Mouse (Mus musculus): ENCODE measurements around the gene Atp2b2. TPM values are rescaled to one million over a fixed set of nuclear protein-coding genes. Genes with fewer than 3 reads are reported as not detected.

Gene Atp2b2
- total RNA-seq, 4 experiments from 2014 or later = 564 to 646 (median 592) TPM

DNA sequence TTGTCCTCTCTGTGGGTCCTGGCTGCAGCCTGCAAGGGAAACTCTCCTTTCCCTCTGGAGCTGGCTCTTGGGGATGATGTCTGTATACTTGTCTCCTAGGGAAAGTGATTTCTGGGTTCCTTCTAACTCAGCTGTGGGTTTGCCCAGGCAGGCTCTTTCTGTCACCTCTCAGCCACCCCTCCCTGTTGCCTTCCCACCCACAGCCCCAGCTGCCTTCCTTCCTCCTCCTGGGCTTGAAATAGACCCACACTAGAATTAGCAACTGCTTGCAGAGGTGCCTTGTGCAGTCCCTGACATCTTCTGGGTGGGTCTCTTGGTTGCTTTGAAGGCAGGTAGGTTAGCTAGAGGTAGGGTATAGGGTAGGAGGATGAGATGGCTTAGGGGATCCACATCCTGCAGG is 241.2 kb downstream of the Atp2b2 start:
- DNase-seq (ENCODE audit: low spot score in 2 of 2) = peak; percentile 39 to 83

DNA sequence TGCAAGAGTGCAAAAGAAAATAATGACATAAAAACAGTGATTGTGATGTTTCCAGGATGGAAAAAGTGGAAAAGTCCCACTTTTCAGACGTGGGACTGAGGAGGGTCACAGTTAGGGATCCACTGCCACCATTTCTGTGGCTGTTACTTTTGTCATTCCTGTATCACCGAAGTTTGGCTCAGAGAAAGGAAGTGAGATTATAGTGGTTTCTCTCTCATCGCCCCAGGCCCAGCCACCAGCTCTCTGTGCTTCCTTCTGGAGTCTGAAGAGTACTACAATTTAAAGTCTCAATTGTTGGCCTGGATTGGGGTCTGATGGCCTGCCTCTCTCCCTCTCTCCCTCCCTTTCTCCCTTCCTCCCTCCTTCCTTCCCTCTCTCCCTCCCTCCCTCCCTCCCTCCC is 242.5 kb downstream of the Atp2b2 start:
- no peak for DNase-seq (ENCODE audit: low spot score in 2 of 2)

DNA sequence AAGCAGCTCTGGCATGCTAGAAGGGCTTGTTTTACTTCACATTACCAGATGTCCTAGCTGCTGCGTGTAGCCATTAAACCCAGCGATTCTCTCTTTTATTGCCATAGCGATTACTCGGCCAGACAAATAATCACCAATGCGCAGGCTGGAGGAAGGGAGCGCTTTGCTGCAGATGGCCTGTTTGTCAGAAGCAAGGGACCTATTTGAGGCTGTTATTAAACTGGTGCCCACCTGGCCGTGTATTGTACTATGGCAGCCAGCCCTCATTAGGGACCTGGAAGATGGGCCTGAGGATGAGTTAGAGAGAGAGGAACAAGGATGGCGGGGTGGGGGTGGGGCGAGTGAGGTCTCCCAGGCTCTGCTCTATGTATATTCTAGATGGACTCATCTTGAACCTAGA is 243.1 kb downstream of the Atp2b2 start:
- no peak for DNase-seq (ENCODE audit: low spot score in 2 of 2)

DNA sequence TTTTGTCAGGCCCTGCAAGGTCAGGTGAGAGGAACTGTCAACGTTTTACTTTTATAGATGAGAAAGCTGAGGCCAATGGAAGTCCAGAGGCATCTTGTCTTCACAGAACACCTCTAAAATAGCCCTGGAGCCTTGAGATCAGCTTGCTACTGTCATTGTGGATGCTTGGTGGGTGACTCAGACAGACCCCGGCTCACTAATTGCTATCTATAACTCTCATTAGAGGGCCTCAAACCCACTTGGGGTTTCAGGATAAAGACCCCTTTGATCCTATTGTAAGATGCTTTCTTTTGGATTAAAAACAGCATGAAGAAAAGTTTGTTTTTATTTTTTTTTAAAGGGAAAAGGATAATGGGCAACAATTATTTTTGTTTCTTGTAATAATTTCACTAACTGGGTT is 243.5 kb downstream of the Atp2b2 start:
- DNase-seq (ENCODE audit: low spot score in 2 of 2) = no peak

DNA sequence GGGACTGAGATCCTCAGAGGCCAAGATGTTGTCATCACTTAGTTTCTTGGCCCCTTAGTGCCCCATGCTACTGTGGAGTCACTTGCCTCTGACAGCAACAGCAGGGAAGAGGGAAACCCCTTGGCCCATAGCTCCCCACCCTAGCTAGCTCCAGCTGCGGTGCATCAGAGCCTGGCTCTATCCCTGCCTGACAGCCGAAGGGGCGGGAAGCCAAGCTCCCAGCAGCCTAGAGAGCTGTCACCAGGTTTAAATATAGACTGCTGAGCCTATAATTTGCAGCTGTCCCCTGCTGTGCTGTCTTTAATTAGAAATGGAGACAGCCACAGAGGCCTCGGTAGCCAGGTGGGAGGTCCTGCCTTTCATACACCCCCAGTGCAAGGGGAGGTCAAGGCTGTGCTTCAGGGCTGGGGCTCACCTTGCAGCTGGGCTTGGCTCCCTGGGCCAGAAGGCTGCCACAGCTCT is 247.1 kb downstream of the Atp2b2 start:
- peak in 1 of 2 experiments; percentile 59 for DNase-seq (ENCODE audit: low spot score in 2 of 2)

DNA sequence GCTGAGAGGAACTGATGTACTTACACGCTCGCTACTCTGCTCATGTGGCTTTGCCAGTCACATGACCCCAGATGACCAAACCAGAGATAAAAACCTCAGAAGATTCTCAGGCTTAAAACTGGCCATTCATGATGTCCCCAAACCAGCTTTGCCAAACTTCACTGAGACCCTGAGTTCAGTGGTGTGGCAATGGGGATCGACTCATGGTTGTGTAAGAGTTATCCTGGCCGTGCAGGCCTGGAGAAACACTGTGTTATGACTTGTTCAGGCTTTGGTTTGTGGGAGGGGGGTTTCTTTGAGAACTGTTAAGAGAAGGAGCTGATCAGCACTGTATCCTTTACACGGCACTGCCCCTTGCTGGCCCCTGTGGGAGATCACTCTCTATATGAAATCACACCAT is 250.0 kb downstream of the Atp2b2 start:
- no peak for DNase-seq (ENCODE audit: low spot score in 2 of 2)

DNA sequence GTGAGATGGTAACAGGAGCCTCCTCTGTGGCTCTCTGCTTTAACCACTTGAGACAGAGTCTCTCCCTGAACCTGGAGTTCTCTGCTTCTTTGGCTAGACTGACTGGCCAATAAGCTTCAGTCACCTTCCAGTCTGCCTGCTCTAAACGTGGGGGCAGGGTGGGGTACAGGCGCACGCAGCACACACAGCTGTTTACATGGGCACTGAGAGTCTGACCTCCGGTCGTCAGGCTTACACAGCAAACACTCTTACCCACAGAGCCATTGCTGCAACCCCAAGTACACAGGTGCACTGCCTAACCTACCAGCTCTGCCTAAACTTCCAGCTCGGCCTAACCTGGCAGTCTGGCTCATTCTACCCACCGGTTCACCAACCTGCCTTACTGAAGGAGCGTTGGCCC is 251.4 kb downstream of the Atp2b2 start:
- no peak for DNase-seq (ENCODE audit: low spot score in 2 of 2)

DNA sequence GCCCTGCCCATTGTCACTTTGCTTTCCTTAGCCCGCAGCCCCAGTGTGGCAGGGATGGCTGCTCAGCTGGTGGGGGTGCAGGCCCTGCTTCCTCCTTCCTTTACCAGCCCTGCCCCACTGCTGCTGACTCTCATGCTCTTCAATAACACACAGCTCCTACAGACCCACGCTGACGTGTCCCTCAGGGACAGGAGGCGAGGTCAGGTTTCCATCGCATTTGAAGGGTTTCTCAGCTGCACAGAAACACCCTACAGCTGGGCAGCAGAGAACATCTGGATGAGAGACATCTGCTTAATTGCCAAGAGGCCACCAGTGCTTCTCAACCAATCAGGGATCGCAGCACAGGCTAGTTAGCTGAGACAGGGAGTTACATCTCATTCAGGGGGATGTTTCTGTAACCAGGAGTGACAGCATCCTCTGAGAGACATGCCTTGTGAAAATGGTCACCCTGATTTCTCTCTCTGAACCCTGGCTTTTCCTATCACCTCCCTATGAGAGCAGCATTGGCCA is 254.9 kb downstream of the Atp2b2 start:
- DNase-seq (ENCODE audit: low spot score in 2 of 2) = no peak

DNA sequence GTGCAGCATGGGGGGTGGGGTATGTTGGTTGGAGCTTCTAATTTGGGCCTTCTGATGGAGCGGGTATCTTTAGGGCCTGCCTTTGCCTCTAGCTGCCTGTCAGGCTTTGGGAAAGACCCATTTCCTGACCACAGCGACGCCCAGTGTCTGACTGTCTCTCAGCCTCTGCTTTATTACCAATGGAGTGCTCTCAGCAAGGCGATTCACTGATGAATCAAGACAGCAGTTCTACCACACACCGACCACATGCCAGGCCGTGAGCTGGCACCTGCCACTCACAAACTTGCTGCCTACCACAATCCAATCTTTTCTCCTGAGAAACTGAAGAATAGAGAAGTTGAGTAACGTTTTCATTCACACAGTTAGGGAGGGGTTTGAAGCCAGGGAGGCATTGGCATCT is 256.8 kb downstream of the Atp2b2 start:
- no peak for DNase-seq (ENCODE audit: low spot score in 2 of 2)

DNA sequence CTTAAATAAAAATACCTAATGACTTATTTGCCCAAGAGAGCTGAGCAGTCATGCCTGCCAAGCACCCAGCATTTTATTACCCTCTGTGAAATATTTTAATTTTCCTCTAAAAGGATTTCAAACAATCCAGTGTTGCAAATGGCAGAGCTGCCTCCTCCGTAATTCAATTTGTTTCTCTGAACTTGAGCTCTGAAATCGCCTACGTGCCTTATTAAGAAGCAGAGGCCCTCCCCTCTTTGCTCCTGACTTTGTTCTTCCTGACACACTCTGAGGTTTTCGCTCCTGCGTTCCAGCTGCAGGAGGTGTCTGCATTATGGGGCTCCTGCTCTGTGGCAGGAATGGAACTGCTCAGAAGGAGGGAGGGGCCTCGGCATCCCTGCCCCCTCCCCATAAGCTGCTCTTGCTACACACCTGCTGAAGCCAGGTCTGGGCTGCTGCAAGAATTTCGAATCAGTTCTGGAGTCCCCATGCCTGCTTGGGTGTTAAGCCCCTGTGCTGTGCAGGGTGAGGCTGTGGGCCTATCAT is 264.1 kb downstream of the Atp2b2 start:
- no peak for DNase-seq (ENCODE audit: low spot score in 2 of 2)

DNA sequence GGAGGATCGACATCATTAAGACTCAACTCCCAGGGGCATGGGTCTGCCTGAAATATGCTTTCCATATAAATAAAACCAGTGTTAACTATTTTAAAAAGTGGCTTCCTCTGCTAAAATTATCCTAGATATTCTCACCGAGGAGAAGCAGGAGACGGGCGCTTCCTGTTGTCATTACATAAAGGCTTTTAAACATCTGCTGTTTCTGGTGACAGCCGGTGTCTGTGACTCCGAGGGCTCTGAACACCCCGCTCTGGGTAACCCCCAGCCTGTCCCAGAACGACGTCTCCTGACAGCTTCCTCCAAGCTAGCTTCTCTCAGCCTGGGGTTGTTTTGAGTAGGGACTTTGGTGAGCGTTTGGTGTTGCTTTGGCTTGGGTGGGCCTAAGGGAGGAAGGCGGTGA is 273.6 kb downstream of the Atp2b2 start:
- DNase-seq (ENCODE audit: low spot score in 2 of 2) = peak in 1 of 2 experiments; percentile 42

DNA sequence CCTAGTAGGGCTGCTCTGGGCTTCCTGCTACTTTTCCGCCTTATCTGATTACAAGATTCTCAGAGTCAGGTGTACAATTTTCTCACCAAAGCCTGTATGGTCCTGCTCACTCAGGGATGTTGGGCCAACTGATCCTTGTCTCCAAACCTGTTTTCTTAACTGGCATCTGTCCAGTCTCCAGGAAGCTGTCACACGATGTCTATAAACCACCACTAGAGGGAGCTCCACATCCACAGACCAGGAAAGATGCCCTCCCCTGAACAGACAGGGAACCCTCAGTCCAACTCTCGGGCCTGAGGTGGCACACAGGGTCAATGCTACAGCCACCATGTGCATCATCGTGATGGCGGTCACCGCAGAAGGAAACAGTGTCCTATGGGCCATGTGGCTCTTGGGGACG is 280.8 kb downstream of the Atp2b2 start:
- no peak for DNase-seq (ENCODE audit: low spot score in 2 of 2)

DNA sequence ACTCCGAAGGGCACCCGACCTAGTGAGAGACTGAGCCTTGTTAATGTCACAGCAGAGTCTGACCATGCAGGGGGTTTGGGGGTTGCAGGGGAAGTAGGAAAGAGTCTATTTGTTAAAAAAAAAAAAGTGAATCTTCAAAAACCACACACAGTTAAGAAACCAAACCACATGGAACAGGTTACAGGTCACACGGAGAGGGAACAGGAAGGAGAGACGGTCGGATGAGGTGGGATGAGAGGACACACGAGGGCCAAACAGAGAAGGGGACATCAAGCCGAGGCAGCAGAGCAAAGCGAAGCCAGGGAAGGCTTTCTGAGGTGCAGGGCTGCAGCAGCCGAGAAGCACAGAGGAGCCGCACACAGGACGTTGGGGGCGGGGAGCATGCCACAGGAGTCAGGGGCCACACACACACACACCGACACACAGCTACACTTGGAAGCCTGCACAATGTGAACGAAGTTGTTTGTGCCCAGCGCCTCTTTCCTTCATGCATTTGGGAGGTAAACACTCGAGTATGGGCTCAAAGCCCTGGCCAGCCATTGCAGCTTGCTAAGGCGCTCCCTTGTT is 293.2 kb downstream of the Atp2b2 start:
- no peak for DNase-seq (ENCODE audit: low spot score in 2 of 2)

DNA sequence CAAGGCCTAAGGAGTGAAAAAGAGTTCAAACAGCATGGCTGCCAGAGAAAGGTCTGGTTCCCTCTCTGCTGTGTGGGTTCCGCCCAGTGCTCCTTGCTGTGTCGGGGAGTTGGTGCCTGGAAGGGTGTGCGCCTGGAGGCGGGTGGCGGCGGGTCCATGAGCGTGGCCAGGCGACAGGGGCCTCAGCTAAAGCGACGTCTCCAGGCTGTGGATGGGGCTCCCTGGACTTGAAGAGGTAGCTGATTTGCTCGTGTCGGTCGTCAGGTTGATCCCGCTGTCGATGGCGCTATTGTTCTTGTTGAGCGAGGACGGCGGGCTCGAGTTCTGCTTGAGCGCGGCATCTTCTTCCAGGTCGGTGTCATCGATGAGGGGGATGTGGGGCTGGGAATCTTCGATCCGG is 294.1 kb downstream of the Atp2b2 start:
- DNase-seq (ENCODE audit: low spot score in 2 of 2) = no peak

DNA sequence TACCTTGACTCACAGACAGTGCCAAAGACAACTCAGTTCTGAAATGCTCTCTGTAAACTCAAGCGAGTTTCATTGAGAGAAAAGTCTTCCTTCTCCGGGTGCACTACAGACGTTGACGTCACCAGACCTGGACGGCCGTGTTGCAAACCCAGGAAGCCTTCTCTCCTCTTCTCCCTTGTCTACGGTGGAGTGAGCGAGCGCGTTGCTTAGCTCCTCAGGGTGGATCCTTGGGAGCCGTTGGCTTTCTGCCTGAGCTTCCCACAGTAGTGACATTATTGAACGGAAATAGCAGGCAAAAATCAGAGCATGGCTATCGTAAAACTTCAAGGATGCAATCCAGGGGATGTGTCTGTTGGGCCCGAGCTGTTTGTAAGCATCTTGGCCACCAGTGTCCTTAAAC is 295.1 kb downstream of the Atp2b2 start:
- no peak for DNase-seq (ENCODE audit: low spot score in 2 of 2)

DNA sequence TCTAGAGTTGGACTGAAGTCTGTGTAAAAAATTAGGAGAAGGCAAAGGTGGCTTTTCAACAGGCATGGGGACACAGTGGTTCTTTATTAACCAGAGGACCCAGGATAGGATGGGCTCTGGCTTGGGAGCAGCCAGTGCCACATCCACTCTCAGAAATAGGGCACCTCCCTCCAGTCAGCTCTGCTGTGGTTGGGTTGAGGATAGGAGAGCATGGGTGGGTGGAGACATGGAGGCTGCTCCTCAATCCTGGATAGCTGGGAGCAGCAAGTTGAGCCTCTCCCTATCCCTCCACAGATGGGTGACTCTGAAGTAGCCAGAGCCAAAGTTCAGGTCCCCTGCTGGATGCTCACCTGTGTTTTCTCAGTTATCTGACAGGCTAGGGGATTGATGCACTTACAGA is 297.3 kb downstream of the Atp2b2 start:
- no peak for DNase-seq (ENCODE audit: low spot score in 2 of 2)

DNA sequence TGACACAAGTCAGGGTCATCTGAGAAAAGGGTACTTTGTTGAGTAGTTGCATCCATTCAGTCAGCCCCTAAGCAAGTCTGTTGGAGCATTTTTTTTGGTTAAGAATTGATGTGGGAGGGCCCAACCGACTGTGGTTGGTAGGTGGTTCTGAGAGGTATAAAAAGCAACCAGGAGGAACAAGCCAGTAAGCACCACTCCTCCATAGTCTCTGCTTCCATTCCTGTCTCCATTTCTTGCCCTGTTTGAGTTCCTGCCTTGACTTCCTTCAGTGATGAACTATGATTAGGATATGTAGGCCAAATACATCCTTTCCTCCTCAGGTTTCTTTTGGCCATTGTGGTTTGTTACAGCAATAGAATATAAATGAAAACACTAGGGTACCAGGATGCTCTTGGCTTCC is 299.3 kb downstream of the Atp2b2 start:
- no peak for DNase-seq (ENCODE audit: low spot score in 2 of 2)

DNA sequence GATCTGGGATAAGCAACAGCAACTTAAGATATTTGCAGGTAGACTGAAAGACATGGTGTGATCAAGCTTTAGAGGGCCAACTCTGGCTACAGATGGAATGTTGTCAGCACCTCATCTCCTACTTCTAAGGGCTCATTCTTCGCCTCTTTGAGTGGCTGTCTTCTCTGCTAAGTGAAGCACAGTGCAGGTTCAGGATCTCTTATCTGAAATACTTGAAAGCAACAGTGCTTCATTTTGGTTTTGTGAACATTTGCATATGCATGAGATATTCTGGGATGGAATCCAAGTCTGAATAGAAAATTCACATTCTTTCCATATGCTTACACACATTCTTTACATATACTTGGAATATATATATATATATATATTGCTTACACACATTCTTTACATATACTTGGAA is 300.1 kb downstream of the Atp2b2 start:
- DNase-seq (ENCODE audit: low spot score in 2 of 2) = no peak

DNA sequence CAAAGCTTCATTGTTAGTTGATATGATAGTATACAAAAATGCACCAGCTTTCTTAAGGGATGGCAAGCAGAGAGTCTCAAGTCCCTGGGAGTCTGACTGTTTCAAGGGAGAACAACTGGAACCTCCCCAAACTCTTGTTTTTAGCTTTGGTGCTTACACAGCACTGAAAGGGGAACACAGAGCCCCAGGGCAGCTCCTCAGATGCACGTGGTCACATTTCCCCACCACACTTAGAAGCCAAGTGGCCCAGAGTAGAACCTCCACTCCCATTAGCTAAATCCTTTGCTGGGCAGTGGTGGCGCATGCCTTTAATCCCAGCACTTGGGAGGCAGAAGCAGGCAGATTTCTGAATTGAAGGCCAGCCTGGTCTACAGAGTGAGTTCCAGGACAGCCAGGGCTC is 301.0 kb downstream of the Atp2b2 start:
- no peak for DNase-seq (ENCODE audit: low spot score in 2 of 2)

DNA sequence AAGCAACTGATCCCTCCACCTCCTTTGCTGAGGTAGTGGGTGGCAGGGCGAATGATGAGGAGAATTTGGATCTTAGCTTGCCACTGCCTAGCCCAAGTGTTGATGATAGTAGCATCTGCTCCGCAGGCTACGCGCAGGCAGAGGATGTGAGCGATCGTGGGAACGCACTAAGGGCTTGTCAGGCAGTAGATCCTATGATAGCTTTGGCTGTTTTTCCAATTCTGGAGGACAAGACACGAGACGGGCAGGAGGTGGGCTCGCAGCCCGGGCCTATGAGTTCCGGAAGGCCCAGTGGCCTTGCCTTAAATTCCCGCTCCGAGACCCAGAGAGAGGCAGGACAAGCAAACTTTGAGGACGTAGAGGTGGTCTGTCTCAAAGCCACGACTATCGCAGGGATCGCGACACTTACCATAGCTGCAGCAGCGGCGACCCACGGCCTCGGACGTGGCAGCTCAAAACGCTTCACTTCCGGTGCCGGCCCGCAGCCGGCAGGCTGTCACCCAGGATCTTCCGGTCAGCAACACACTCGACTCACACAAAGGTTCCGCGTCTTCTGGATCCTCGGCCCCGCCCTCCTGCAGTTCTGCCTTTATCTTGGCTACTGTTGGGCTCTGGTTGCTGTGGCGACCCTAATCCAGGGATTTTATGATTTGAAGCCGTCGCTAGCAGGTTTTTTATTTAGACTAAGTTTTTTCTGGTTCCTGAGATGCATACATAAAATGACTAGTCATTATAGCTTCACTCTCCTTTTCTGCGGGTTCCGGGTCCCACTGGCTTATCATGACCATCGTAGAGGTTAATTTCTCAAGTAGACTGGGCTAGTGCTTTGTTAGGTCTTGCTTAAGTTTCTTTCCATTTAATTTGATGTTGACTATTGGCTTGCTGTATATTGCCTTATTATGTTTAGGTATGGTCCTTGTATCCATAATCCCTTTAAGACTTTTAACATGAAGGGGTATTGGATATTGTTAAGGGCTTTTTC is 301.9 kb downstream of the Atp2b2 start, which contains the start of gene Sec13:
Gene Sec13 (minus strand): TSS at position 508 of the 982 bp plus-strand sequence.
- DNase-seq (ENCODE audit: low spot score in 2 of 2) = peak; percentile 77 to 81

DNA sequence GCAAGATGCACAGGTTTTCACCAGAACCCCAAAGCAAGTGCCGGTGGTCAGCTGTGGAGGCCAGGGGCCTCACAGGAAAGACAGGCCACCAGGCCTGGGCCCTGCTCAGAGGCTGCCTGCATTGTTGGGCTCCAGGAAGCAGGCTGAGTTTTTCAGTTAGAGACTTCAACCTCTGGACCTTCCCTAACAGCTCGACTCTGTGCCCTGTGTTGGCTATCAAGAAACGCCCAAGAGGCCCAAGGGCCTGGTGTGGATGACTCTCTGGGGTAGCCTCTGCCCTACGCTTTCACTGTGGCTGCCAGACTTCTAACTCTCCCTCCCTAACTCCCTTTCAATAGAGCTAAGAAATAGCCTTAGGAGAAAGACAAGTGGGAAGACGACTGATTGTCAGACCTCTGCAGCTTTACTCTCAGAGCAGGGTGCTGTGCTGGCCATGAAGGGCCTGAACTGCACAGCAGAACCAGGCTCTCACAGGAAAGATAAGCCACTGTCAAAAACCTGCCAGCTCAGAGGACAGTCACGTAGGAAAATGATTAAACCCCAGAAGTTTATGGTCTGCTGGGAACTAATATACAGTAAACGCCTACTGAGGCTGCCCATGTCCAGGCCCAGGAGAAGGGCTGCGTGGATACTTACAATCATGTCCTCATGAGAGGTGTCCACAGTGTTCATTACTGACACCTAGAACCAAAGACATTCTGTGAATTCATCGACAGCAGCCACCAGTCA is 304.9 kb downstream of the Atp2b2 start:
- no peak for DNase-seq (ENCODE audit: low spot score in 2 of 2)

DNA sequence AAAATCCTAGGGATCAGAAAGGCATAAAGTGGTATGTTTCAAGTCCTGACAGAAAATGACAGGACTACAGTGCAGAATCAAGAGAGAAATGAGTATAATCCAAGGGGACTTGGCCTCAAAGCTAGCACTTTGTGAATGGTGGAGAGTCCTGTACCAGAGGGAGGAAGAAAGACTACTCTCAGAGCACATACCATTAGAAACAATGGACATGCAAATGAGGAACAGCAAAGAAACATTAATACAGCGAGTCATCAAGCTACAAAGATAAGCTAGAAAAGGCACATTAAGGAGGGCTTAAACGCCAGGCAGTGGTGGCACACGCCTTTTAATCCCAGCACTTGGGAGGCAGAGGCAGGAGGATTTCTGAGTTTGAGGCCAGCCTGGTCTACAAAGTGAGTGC is 311.1 kb downstream of the Atp2b2 start:
- no peak for DNase-seq (ENCODE audit: low spot score in 2 of 2)

Data from left cerebral cortex, adult 8-10 months (tissue).